Mouse (Mus musculus) forebrain, embryonic 13.5 days (tissue): ENCODE measurements at regions not wholly inside any gene's neighbourhood (a gene's known extent, or its start where the extent isn't known, plus 50 kb on each side); places are given as distances from the start of the nearest gene placed in this dataset.

ENCODE experiments used
- ATAC-seq: fragments of 200-750 bp; cut with Nextera tagmentation; 2 replicates; pipeline ENCODE4 v1.8.0; 2017
- H3K27ac ChIP-seq: fragments of 300-500 bp; sonication (generic); 2 replicates; pipeline ENCODE4 v1.5.1; 2015; ENCODE audit warnings: inconsistent platforms, mild to moderate bottlenecking, moderate library complexity
- H3K27me3 ChIP-seq: fragments of 300-500 bp; sonication (generic); 2 replicates; pipeline ENCODE4 v1.6.1; 2015; ENCODE audit warnings: mild to moderate bottlenecking, inconsistent platforms
- H3K36me3 ChIP-seq: fragments of 300-500 bp; sonication (generic); 2 replicates; pipeline ENCODE4 v1.6.1; 2015; ENCODE audit warnings: mild to moderate bottlenecking, inconsistent platforms; ENCODE audit not compliant: poor library complexity, severe bottlenecking
- H3K4me1 ChIP-seq: fragments of 300-500 bp; sonication (generic); 2 replicates; pipeline ENCODE4 v1.6.1; 2015; ENCODE audit warnings: inconsistent platforms
- H3K4me2 ChIP-seq: fragments of 300-500 bp; sonication (generic); 2 replicates; pipeline ENCODE4 v1.6.1; 2015; ENCODE audit warnings: inconsistent platforms, mild to moderate bottlenecking, moderate library complexity
- H3K4me3 ChIP-seq: fragments of 300-500 bp; sonication (generic); 2 replicates; pipeline ENCODE4 v1.5.1; 2015; ENCODE audit warnings: mild to moderate bottlenecking, inconsistent platforms
- H3K9ac ChIP-seq: fragments of 300-500 bp; sonication (generic); 2 replicates; pipeline ENCODE4 v1.6.1; 2015; ENCODE audit warnings: mild to moderate bottlenecking, inconsistent platforms
- H3K9me3 ChIP-seq: fragments of 300-500 bp; sonication (generic); replicated peaks from 2 replicates; pipeline ENCODE4 v1.6.1; 2016; ENCODE audit warnings: inconsistent platforms
- WGBS: fragments of 180-500 bp; shearing (Covaris S2); methylation state at CpG from one replicate; pipeline ENCODE4 v1.1.7; 2015; 5-methylcytosine and 5-hydroxymethylcytosine counted together

GRCm38 (mm10) chr9:59094106-59094505, 57.9 kb upstream of the Neo1 start:
- WGBS: 87% methylated on average over 4 of the region's 4 CpGs
- Histone ChIP-seq H3K4me2 (no peak overlapping the region), H3K9ac (no peak overlapping the region), H3K9me3 (no peaks in the 10 kb centered on the region), H3K36me3 (no peaks in the 10 kb centered on the region), H3K4me3 (no peak overlapping the region), H3K27me3 (no peaks in the 10 kb centered on the region), H3K27ac (no peak overlapping the region), H3K4me1 (peaks cover 26% of the 10 kb centered on the region)
- ATAC-seq: no peak

- no peak overlapping the region for H3K9ac ChIP-seq
- no peak overlapping the region for H3K27ac ChIP-seq
- no peaks in the 10 kb centered on the region for H3K9me3 ChIP-seq
- no peaks in the 10 kb centered on the region for H3K36me3 ChIP-seq
- WGBS: 90% methylated on average over 3 of the region's 3 CpGs
- no peak overlapping the region for H3K4me3 ChIP-seq
- no peak overlapping the region for H3K4me2 ChIP-seq
- ATAC-seq: no peak
- peaks cover 4% of the 10 kb centered on the region for H3K4me1 ChIP-seq
- H3K27me3 ChIP-seq: no peaks in the 10 kb centered on the region
Observed at GRCm38 (mm10) chr9:59091179-59091578, 54.9 kb upstream of the Neo1 start.

GRCm38 (mm10) chr9:59087704-59088103, 51.5 kb upstream of the Neo1 start:
- Histone ChIP-seq H3K27ac (no peak overlapping the region), H3K27me3 (no peaks in the 10 kb centered on the region), H3K36me3 (no peaks in the 10 kb centered on the region), H3K9me3 (no peaks in the 10 kb centered on the region), H3K4me2 (no peak overlapping the region), H3K9ac (no peak overlapping the region), H3K4me3 (no peak overlapping the region), H3K4me1 (no peaks in the 10 kb centered on the region)
- WGBS: 89% methylated on average over 3 of the region's 3 CpGs
- no peak for ATAC-seq

- H3K36me3 ChIP-seq: no peaks in the 10 kb centered on the region
- ATAC-seq: no peak
- no peaks in the 10 kb centered on the region for H3K4me1 ChIP-seq
- WGBS: 94% methylated on average over 9 of the region's 9 CpGs
- no peak overlapping the region for H3K27ac ChIP-seq
- H3K27me3 ChIP-seq: no peaks in the 10 kb centered on the region
- no peaks in the 10 kb centered on the region for H3K9me3 ChIP-seq
- H3K4me2 ChIP-seq: no peak overlapping the region
- no peak overlapping the region for H3K9ac ChIP-seq
- H3K4me3 ChIP-seq: no peak overlapping the region
Observed at GRCm38 (mm10) chr9:59087112-59087511, 50.9 kb upstream of the Neo1 start.

GRCm38 (mm10) chr9:59086556-59087102, 50.4 kb upstream of the Neo1 start:
- no peaks in the 10 kb centered on the region for H3K4me1 ChIP-seq
- no peak overlapping the region for H3K27ac ChIP-seq
- ATAC-seq: no peak
- H3K9ac ChIP-seq: no peak overlapping the region
- no peak overlapping the region for H3K4me2 ChIP-seq
- H3K36me3 ChIP-seq: no peaks in the 10 kb centered on the region
- H3K9me3 ChIP-seq: no peaks in the 10 kb centered on the region
- no peaks in the 10 kb centered on the region for H3K27me3 ChIP-seq
- WGBS: 94% methylated on average over 10 of the region's 10 CpGs
- no peak overlapping the region for H3K4me3 ChIP-seq
